Mouse (Mus musculus) heart, embryonic 14.5 days (tissue): ENCODE measurements around the gene Slc35a5. TPM values are rescaled to one million over a fixed set of nuclear protein-coding genes. Genes with fewer than 3 reads are reported as not detected.

Experiments
- ATAC-seq: fragments of 200-750 bp; cut with Nextera tagmentation; 2 replicates; pipeline ENCODE4 v1.8.0; 2017; ENCODE audit warnings: low read depth, moderate TSS enrichment; ENCODE audit not compliant: insufficient number of reproducible peaks, insufficient read depth, low FRiP score
- H3K27ac ChIP-seq, 2 experiments: fragments of 200-500 bp in 1 of 2; fragments of 300-500 bp in 1 of 2; sonication (generic) in 1 of 2; replicated peaks in 1 of 2; 2 replicates each; pipeline ENCODE4 v1.5.1; 2012 to 2014; ENCODE audit warnings: low read depth in 2 of 2, low read length in 2 of 2, control low read depth in 1 of 2, mild to moderate bottlenecking in 1 of 2, mixed read lengths in 1 of 2; ENCODE audit not compliant: control insufficient read depth in 1 of 2, insufficient read depth in 1 of 2
- H3K27me3 ChIP-seq: fragments of 300-500 bp; sonication (generic); 2 replicates; pipeline ENCODE4 v1.6.1; 2014; ENCODE audit warnings: mild to moderate bottlenecking, low read length, control low read depth; ENCODE audit not compliant: control insufficient read depth, insufficient read depth
- H3K36me3 ChIP-seq: fragments of 300-500 bp; sonication (generic); 2 replicates; pipeline ENCODE4 v1.6.1; 2014; ENCODE audit warnings: mild to moderate bottlenecking, control low read depth, low read length, mixed read lengths; ENCODE audit not compliant: control insufficient read depth, insufficient read depth
- H3K4me1 ChIP-seq, 2 experiments: fragments of 200-500 bp in 1 of 2; fragments of 300-500 bp in 1 of 2; sonication (generic) in 1 of 2; 2 replicates each; pipeline ENCODE4 v1.6.1; 2012 to 2014; ENCODE audit warnings: low read length in 2 of 2, control low read depth in 1 of 2, mixed read lengths in 1 of 2; ENCODE audit not compliant: control insufficient read depth in 2 of 2, insufficient read depth in 2 of 2
- H3K4me2 ChIP-seq: fragments of 300-500 bp; sonication (generic); 2 replicates; pipeline ENCODE4 v1.6.1; 2014; ENCODE audit warnings: mild to moderate bottlenecking, low read length
- H3K4me3 ChIP-seq, 2 experiments: fragments of 200-500 bp in 1 of 2; fragments of 300-500 bp in 1 of 2; sonication (generic) in 1 of 2; 2 replicates each; pipeline ENCODE4 v1.5.1; 2012 to 2014; ENCODE audit warnings: low read length in 2 of 2, mild to moderate bottlenecking in 2 of 2, control low read depth in 1 of 2, low read depth in 1 of 2, moderate library complexity in 1 of 2; ENCODE audit not compliant: control insufficient read depth in 1 of 2, insufficient read depth in 1 of 2
- H3K9ac ChIP-seq: fragments of 300-500 bp; sonication (generic); 2 replicates; pipeline ENCODE4 v1.6.1; 2014; ENCODE audit warnings: mild to moderate bottlenecking, low read length
- H3K9me3 ChIP-seq: fragments of 300-500 bp; sonication (generic); 2 replicates; pipeline ENCODE4 v1.6.1; 2016; ENCODE audit warnings: low read length, control low read depth; ENCODE audit not compliant: control insufficient read depth
- WGBS: fragments of 180-500 bp; shearing (Covaris S2); extraction: QIAGEN DNeasy Blood & Tissue Kit; methylation state at CpG from one replicate; pipeline ENCODE4 v1.1.7; 2014; 5-methylcytosine and 5-hydroxymethylcytosine counted together
- polyA plus RNA-seq: library from polyadenylated mRNA; unstranded; fragments of >200 nt; fragmentation: Nextera tagmentation; extraction: Ambion mirVana; gene quantifications from 2 replicates; pipeline ENCODE4 v1.2.1, GENCODE M21; 2014

The Slc35a5 gene
- polyA plus RNA-seq, 1 experiment from 2014 or later: 18.0 TPM

DNA sequence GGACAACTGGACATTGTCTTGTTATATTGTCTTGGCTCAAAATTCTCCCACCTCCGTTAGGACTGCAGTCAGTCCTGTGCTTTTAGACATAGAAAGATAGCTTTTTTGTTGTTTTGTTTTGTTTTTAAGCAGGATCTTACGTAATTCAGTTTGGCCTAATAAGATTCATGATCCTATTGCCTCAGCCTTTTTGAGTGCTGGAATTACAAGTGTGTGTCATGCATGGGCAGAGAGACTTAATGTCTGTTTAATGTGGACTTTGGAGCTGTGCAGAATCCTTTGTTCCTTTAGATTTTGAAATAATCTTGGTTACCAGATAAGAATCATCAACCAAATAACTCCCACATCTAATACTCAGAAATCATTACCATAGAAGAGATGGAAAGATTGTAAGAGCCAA lies 20.0 kb upstream of the Slc35a5 start:
- Histone ChIP-seq H3K4me2 (no peak overlapping the region), H3K27me3 (no peaks in the 10 kb centered on the region), H3K27ac (no peak overlapping the region), H3K9me3 (no peaks in the 10 kb centered on the region), H3K36me3 (peaks cover 35% of the 10 kb centered on the region), H3K4me1 (no peaks in the 10 kb centered on the region), H3K4me3 (no peak overlapping the region), H3K9ac (no peak overlapping the region)
- WGBS: 85% methylated on average over 2 of the region's 2 CpGs
- ATAC-seq: no peak

GRCm38 (mm10) chr16:45159389-45159716 lies 847 bp upstream of the Slc35a5 start:
- 4% methylated on average over 11 of the region's 11 CpGs for WGBS
- Histone ChIP-seq H3K9me3 (no peaks in the 10 kb centered on the region), H3K4me3 (peak overlapping the region; percentile 88 to 94), H3K27me3 (no peaks in the 10 kb centered on the region), H3K27ac (peak overlapping the region; percentile 87 to 95), H3K4me1 (peaks cover 5 to 22% of the 10 kb centered on the region in 2 experiments; a peak in 3 of 4 replicates), H3K4me2 (peak overlapping the region; percentile 92), H3K9ac (peak overlapping the region; percentile 89), H3K36me3 (peaks cover 17% of the 10 kb centered on the region)
- no peak for ATAC-seq

DNA sequence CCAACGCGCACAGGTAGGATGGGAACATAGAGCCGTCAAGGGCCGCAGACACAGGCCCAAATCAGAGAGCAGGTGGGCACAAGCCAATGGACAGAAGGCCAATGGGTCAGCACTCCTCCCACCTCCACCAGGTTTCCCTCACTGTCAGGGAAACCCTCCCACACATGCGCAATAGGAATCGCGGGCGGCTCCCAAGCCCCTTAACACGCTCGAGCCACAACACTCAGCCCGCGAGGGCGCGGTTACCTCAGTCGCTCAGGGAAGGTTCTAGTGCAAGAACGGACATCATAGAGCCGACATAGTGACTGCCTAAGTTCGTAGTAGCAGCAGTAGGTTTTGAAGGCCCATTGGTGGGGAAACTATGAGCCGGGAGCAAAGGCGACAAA lies 377 bp downstream of the Slc35a5 start:
- under 1% methylated on average over 20 of the region's 20 CpGs for WGBS
- H3K9me3 ChIP-seq: no peaks in the 10 kb centered on the region
- H3K9ac ChIP-seq: peak overlapping the region; percentile 83
- peaks cover 17% of the 10 kb centered on the region for H3K36me3 ChIP-seq
- peaks cover 5 to 22% of the 10 kb centered on the region in 2 experiments; a peak in 3 of 4 replicates for H3K4me1 ChIP-seq
- peak overlapping the region; percentile 92 for H3K4me2 ChIP-seq
- peak overlapping the region; percentile 93 to 95 for H3K27ac ChIP-seq
- H3K4me3 ChIP-seq: peak overlapping the region; percentile 69 to 94
- ATAC-seq: peak; percentile 73
- H3K27me3 ChIP-seq: no peaks in the 10 kb centered on the region

GRCm38 (mm10) chr16:45154741-45155250 lies 3.7 kb downstream of the Slc35a5 start:
- Histone ChIP-seq H3K27ac (no peak overlapping the region; a peak in 1 of 4 replicates), H3K36me3 (peaks cover 36% of the 10 kb centered on the region), H3K9ac (no peak overlapping the region), H3K4me3 (no peak overlapping the region), H3K9me3 (no peaks in the 10 kb centered on the region), H3K4me1 (peaks cover 5 to 11% of the 10 kb centered on the region in 2 experiments; a peak in 3 of 4 replicates), H3K4me2 (no peak overlapping the region), H3K27me3 (no peaks in the 10 kb centered on the region)
- 79% methylated on average over 3 of the region's 3 CpGs for WGBS
- ATAC-seq: no peak

DNA sequence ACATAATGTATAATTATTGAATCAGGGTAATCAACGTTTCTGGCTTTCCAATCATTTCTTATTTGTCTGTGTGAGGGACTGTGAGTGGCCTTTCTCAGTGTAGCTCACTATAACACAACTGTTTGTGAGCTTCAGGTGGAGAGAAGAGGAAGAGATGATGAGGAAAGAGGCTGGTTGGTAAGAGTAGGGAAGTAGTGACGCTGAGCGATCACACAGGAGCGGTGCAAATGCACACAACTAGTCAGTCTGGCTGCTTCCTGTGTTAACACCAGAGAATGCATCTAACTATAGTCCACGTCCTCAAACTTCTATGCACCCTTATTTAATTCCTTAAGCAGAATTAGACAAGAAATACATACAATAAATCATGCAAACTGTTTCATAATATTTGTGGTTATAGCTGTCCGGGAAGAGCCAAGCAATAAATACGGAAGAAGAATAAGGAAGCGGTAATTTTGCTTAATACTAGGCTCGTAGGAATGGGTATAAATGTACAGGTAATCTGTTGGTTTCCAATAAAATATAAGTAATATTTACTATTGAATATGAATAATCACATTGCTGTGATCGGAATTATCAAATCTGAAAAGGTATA lies 9.9 kb downstream of the Slc35a5 start:
- Histone ChIP-seq H3K4me2 (no peak overlapping the region), H3K27me3 (no peaks in the 10 kb centered on the region), H3K9ac (no peak overlapping the region), H3K36me3 (peaks cover 82% of the 10 kb centered on the region), H3K4me3 (no peak overlapping the region), H3K4me1 (no peaks in the 10 kb centered on the region), H3K27ac (no peak overlapping the region), H3K9me3 (no peaks in the 10 kb centered on the region)
- WGBS: 94% methylated on average over 10 of the region's 10 CpGs
- ATAC-seq: no peak

- 80% methylated on average over 6 of the region's 6 CpGs for WGBS
- Histone ChIP-seq H3K27ac (no peak overlapping the region), H3K4me3 (no peak overlapping the region), H3K36me3 (peaks cover 84% of the 10 kb centered on the region), H3K4me1 (no peaks in the 10 kb centered on the region), H3K4me2 (no peak overlapping the region), H3K9ac (no peak overlapping the region), H3K9me3 (no peaks in the 10 kb centered on the region), H3K27me3 (no peaks in the 10 kb centered on the region)
- ATAC-seq: no peak
Measured at GRCm38 (mm10) chr16:45145119-45145518, 13.4 kb downstream of the Slc35a5 start.

GRCm38 (mm10) chr16:45142565-45142964 lies 15.9 kb downstream of the Slc35a5 start:
- Histone ChIP-seq H3K36me3 (peaks cover 74% of the 10 kb centered on the region), H3K4me1 (no peaks in the 10 kb centered on the region)

DNA sequence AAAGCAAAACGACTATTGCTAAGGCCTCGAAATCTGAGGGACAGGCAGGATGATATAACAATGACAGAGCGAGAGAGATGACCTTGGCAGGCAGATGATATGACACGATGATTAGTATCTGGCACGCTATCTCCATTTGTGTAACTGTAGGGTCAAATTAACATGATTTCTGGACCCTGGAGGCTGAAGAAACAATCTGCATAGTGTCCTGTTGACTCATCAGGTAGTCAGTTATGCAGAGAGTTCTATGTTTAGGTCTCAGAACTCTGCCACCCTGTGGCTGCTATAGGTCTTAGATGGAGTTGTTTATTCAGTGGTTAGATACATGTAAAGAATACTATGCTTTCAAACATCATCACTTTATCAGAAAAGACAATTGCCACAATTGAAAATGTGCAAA lies 16.8 kb downstream of the Slc35a5 start:
- no peak overlapping the region for H3K27ac ChIP-seq
- H3K9ac ChIP-seq: no peak overlapping the region
- no peak for ATAC-seq
- H3K4me3 ChIP-seq: no peak overlapping the region
- H3K4me2 ChIP-seq: no peak overlapping the region
- no peaks in the 10 kb centered on the region for H3K4me1 ChIP-seq
- no peaks in the 10 kb centered on the region for H3K27me3 ChIP-seq
- peaks cover 66% of the 10 kb centered on the region for H3K36me3 ChIP-seq
- WGBS: 89% methylated on average over 5 of the region's 5 CpGs
- no peaks in the 10 kb centered on the region for H3K9me3 ChIP-seq

More at GRCm38 (mm10) chr16:45142565-45142964, 15.9 kb downstream of the Slc35a5 start:
- H3K27me3 ChIP-seq: no peaks in the 10 kb centered on the region
- no peak overlapping the region for H3K27ac ChIP-seq
- no peak for ATAC-seq
- H3K4me2 ChIP-seq: no peak overlapping the region
- no peaks in the 10 kb centered on the region for H3K9me3 ChIP-seq
- H3K9ac ChIP-seq: no peak overlapping the region
- 83% methylated on average over 5 of the region's 5 CpGs for WGBS
- H3K4me3 ChIP-seq: no peak overlapping the region
